Mouse (Mus musculus) forebrain, embryonic 14.5 days (tissue): ENCODE measurements around the gene Hoxd10. TPM values are rescaled to one million over a fixed set of nuclear protein-coding genes. Genes with fewer than 3 reads are reported as not detected.
A peak's percentile ranks its signal among the peaks of the same experiment; 100 is the strongest.

Source experiments
- ATAC-seq: fragments of 200-750 bp; cut with Nextera tagmentation; 2 replicates; pipeline ENCODE4 v1.8.0; 2017; ENCODE audit warnings: mild to moderate bottlenecking, moderate library complexity
- DNase-seq: peaks from one replicate; pipeline ENCODE4 v3.0.0-alpha.2; 2015; ENCODE audit warnings: low spot score
- H3K27ac ChIP-seq: fragments of 300-500 bp; sonication (generic); 2 replicates; pipeline ENCODE4 v1.5.1; 2014; ENCODE audit warnings: low read depth, mild to moderate bottlenecking, control low read depth, low read length, moderate library complexity
- H3K27me3 ChIP-seq: fragments of 300-500 bp; sonication (generic); replicated peaks from 2 replicates; pipeline ENCODE4 v1.6.1; 2014; ENCODE audit warnings: low read length, control low read depth, mixed read lengths; ENCODE audit not compliant: control insufficient read depth, insufficient read depth
- H3K36me3 ChIP-seq: fragments of 300-500 bp; sonication (generic); 2 replicates; pipeline ENCODE4 v1.6.1; 2014; ENCODE audit warnings: low read length, control low read depth; ENCODE audit not compliant: control insufficient read depth, insufficient read depth
- H3K4me1 ChIP-seq: fragments of 300-500 bp; sonication (generic); 2 replicates; pipeline ENCODE4 v1.6.1; 2014; ENCODE audit warnings: antibody characterized with exemption, low read length, control low read depth; ENCODE audit not compliant: control insufficient read depth, insufficient read depth
- H3K4me2 ChIP-seq: fragments of 300-500 bp; sonication (generic); 2 replicates; pipeline ENCODE4 v1.6.1; 2014; ENCODE audit warnings: mild to moderate bottlenecking, control low read depth, low read length
- H3K4me3 ChIP-seq: fragments of 300-500 bp; sonication (generic); 2 replicates; pipeline ENCODE4 v1.5.1; 2014; ENCODE audit warnings: low read depth, low read length, control low read depth
- H3K9ac ChIP-seq: fragments of 300-500 bp; sonication (generic); 2 replicates; pipeline ENCODE4 v1.6.1; 2014; ENCODE audit warnings: mild to moderate bottlenecking, low read length, control low read depth, moderate library complexity
- H3K9me3 ChIP-seq: fragments of 300-500 bp; sonication (generic); replicated peaks from 2 replicates; pipeline ENCODE4 v1.6.1; 2016; ENCODE audit warnings: low read length, control low read depth, mixed read lengths; ENCODE audit not compliant: control insufficient read depth
- WGBS: fragments of 180-500 bp; shearing (Covaris S2); extraction: QIAGEN DNeasy Blood & Tissue Kit; methylation state at CpG from one replicate; pipeline ENCODE4 v1.1.7; 2014; 5-methylcytosine and 5-hydroxymethylcytosine counted together
- polyA plus RNA-seq: library from polyadenylated mRNA; unstranded; fragments of >200 nt; fragmentation: Nextera tagmentation; extraction: Ambion mirVana; gene quantifications from 2 replicates; pipeline ENCODE4 v1.2.1, GENCODE M21; 2014

The Hoxd10 gene
- polyA plus RNA-seq, 1 experiment from 2014 or later: not detected

- Histone ChIP-seq H3K27ac (no peak overlapping the region), H3K9me3 (no peaks in the 10 kb centered on the region), H3K27me3 (peaks cover 95% of the 10 kb centered on the region), H3K4me2 (no peak overlapping the region), H3K36me3 (no peaks in the 10 kb centered on the region), H3K4me3 (no peak overlapping the region), H3K4me1 (no peaks in the 10 kb centered on the region), H3K9ac (no peak overlapping the region)
- DNase-seq (no peak), ATAC-seq (no peak)
- 3% methylated on average over 35 of the region's 35 CpGs for WGBS
These were observed 477 bp downstream of the Hoxd10 start for GRCm38 (mm10) chr2:74691995-74692807.

DNA sequence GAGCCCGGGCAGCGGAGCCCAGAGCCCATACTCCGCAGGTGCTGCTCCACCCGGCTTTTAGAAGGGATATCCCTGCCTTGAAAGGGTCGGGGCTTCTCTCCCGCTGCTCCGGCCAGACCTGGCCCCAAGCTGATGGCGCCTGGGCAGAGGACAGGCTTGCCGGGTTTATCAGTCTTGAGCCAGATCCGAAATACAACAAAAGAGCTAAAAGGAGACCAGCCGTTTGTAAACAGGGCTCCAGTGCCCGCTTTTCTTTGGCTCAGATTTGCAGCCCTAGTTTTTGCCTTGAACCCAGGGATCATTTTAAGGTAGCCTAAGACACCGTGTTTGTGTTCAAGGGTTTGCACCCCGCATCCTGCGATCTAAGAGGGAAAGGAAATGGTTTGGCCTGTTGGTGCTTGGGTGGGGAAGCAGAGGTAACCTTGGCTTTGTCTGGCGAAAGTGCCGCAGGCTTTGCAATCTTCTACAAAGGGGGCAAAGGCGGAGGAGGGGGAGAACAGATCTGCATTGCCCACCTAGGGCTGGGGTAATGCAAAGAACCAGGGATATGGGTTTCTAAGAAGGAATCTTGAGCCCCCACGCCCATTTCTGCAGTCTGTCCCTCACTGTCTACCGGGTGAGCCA is 1.2 kb downstream of the Hoxd10 start:
- DNase-seq (no peak), ATAC-seq (no peak)
- Histone ChIP-seq H3K36me3 (no peaks in the 10 kb centered on the region), H3K9ac (no peak overlapping the region), H3K27ac (no peak overlapping the region), H3K9me3 (no peaks in the 10 kb centered on the region), H3K4me2 (no peak overlapping the region), H3K27me3 (peaks cover 95% of the 10 kb centered on the region), H3K4me1 (peaks cover 3% of the 10 kb centered on the region; the same call in 1 of the 2 replicates), H3K4me3 (no peak overlapping the region)
- under 1% methylated on average over 20 of the region's 20 CpGs for WGBS

- Histone ChIP-seq H3K27ac (no peak overlapping the region), H3K9ac (no peak overlapping the region), H3K4me1 (peaks cover 8% of the 10 kb centered on the region; the same call in 1 of the 2 replicates), H3K9me3 (no peaks in the 10 kb centered on the region), H3K27me3 (peaks cover 95% of the 10 kb centered on the region), H3K4me3 (no peak overlapping the region), H3K4me2 (no peak overlapping the region), H3K36me3 (no peaks in the 10 kb centered on the region)
- ATAC-seq (no peak), DNase-seq (no peak)
- 14% methylated on average over 4 of the region's 4 CpGs for WGBS
These were observed 1.7 kb downstream of the Hoxd10 start for GRCm38 (mm10) chr2:74693432-74693827.

DNA sequence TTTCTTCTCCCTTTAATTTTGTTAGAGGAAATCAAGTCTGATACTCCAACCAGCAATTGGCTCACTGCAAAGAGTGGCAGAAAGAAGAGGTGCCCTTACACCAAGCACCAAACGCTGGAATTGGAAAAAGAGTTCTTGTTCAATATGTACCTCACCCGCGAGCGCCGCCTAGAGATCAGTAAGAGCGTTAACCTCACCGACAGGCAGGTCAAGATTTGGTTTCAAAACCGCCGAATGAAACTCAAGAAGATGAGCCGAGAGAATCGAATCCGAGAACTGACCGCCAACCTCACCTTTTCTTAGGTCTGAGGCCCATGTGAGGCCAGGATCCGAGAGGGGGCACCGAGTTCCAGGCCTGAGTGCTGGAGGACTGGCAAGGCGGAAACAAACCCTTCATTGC is 2.3 kb downstream of the Hoxd10 start:
- 1% methylated on average over 16 of the region's 16 CpGs for WGBS
- no peak for ATAC-seq
- no peaks in the 10 kb centered on the region for H3K36me3 ChIP-seq
- H3K9me3 ChIP-seq: no peaks in the 10 kb centered on the region
- no peak overlapping the region for H3K27ac ChIP-seq
- no peak overlapping the region for H3K4me2 ChIP-seq
- H3K4me1 ChIP-seq: peaks cover 8% of the 10 kb centered on the region; the same call in 1 of the 2 replicates
- no peak for DNase-seq
- H3K9ac ChIP-seq: no peak overlapping the region
- peaks cover 95% of the 10 kb centered on the region for H3K27me3 ChIP-seq
- no peak overlapping the region for H3K4me3 ChIP-seq

- Histone ChIP-seq H3K4me2 (no peak overlapping the region), H3K9ac (no peak overlapping the region), H3K27ac (no peak overlapping the region), H3K27me3 (peaks cover 97% of the 10 kb centered on the region), H3K4me1 (peaks cover 8% of the 10 kb centered on the region; the same call in 1 of the 2 replicates), H3K9me3 (no peaks in the 10 kb centered on the region), H3K36me3 (no peaks in the 10 kb centered on the region), H3K4me3 (no peak overlapping the region)
- WGBS: 4% methylated on average over 1 of the region's 1 CpGs
- ATAC-seq (no peak), DNase-seq (no peak)
These were observed 3.7 kb downstream of the Hoxd10 start for GRCm38 (mm10) chr2:74695383-74695782.

DNA sequence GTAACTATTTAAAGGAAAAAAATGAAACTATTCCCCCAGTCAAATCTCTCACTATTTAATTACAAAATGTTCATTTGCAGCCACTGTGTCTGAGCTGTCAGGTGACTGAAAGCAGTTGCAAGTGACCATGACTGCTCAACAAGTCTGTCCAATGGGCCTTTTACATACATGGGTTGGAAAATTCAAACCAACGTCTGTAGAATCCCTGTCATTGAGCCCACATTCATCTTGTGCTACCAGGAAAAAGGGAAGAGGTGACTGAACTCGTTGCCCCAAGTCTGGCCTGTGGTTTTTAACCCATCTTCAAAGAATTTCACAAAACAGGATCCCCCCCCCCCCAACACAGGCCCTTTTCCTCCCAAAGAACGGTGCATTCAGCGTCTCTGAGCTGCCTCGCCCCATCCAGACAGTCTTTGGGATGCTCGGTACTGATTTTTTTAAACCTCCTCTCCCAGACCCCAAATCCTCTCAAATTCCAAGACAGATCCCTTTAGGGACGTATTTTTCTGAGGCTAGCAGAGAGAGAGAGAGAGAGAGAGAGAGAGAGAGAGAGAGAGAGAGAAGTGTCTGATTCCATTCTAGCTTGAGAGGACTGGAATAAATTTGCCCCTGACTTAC is 4.2 kb downstream of the Hoxd10 start:
- WGBS: 2% methylated on average over 7 of the region's 7 CpGs
- Histone ChIP-seq H3K27ac (no peak overlapping the region), H3K4me1 (peaks cover 8% of the 10 kb centered on the region; the same call in 1 of the 2 replicates), H3K4me2 (no peak overlapping the region), H3K9me3 (no peaks in the 10 kb centered on the region), H3K4me3 (no peak overlapping the region), H3K27me3 (peaks cover 99% of the 10 kb centered on the region), H3K9ac (no peak overlapping the region), H3K36me3 (no peaks in the 10 kb centered on the region)
- DNase-seq (no peak), ATAC-seq (no peak)

- Histone ChIP-seq H3K27me3 (peaks cover 99% of the 10 kb centered on the region), H3K27ac (no peak overlapping the region), H3K9ac (no peak overlapping the region), H3K9me3 (no peaks in the 10 kb centered on the region), H3K4me3 (no peak overlapping the region), H3K36me3 (no peaks in the 10 kb centered on the region), H3K4me1 (peaks cover 8% of the 10 kb centered on the region; the same call in 1 of the 2 replicates), H3K4me2 (no peak overlapping the region)
- ATAC-seq (no peak), DNase-seq (no peak)
- 1% methylated on average over 34 of the region's 34 CpGs for WGBS
These were observed 5.0 kb downstream of the Hoxd10 start for GRCm38 (mm10) chr2:74696442-74697335.

DNA sequence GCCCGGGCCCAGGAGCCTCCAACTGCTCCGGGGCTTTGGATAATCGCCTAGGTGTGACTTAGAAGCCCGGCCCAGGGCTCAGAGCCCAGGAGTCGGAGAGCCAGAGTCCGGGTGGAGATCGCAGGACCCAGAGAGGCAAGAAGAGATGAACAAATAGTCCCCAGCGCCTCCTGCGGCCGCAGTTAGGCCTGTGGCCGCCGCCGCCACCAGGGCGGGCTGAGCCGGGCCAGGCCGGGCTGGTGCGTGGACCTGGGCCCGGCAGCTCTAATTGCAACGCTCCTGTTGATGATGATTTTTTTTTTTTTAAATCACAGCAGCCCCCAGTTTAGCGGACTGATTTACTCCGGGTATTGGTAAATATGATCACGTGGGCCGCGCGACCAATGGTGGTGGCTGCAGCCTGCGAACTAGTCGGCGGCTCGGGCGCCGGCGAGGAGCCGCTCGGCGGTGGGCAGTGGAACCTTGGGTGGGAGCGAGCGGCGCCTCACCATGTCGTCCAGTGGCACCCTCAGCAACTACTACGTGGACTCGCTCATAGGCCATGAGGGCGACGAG is 5.9 kb downstream of the Hoxd10 start, which contains the start of gene Hoxd9:
Hoxd9 (plus strand) TSS at position 161 of the 555 bp plus-strand sequence.
- Histone ChIP-seq H3K4me2 (peak within 1 kb of the TSS; percentile 48), H3K9me3 (no peaks in the 10 kb centered on the region), H3K27me3 (peaks cover 98% of the 10 kb centered on the region), H3K4me3 (peak within 1 kb of the TSS; percentile 23), H3K36me3 (no peaks in the 10 kb centered on the region), H3K4me1 (peaks cover 8% of the 10 kb centered on the region; the same call in 1 of the 2 replicates), H3K9ac (no peak within 1 kb of the TSS), H3K27ac (no peak within 1 kb of the TSS)
- no peak for DNase-seq
- under 1% methylated on average over 43 of the region's 43 CpGs for WGBS
- peak; percentile 71 for ATAC-seq
